Mouse (Mus musculus): ENCODE results near the gene Gm10799. TPM values are rescaled to one million over a fixed set of nuclear protein-coding genes. Genes with fewer than 3 reads are reported as not detected.

Gene Gm10799
- not detected for polyA plus RNA-seq (2014; fragmentation: Illumina TruSeq; extraction: RNeasy Lipid Tissue Mini Kit (QIAGEN cat#74804); ENCODE audit: low read depth, low replicate concordance)

DNA sequence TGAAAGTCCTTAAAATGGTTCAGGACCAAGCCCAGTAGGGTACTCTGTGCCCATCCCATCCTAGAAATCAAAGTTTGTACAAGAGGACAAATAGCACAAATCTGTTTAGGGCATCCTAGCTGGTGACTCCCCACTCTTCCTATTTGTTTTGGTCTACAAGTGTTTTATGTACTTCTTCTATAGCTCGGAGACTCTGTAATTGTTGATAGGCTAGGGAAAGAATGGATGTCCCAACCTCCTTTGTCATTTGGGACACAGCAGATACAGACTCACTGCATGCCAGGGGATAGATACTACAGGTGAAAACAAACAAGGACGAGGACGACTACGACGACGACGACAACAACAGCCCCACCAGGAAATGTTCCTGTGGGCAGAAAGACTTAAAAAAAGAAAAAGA is at the start of gene Gm10799:
Gene Gm10799 (minus strand): TSS at position 101 of the 400 bp plus-strand sequence.

DNA sequence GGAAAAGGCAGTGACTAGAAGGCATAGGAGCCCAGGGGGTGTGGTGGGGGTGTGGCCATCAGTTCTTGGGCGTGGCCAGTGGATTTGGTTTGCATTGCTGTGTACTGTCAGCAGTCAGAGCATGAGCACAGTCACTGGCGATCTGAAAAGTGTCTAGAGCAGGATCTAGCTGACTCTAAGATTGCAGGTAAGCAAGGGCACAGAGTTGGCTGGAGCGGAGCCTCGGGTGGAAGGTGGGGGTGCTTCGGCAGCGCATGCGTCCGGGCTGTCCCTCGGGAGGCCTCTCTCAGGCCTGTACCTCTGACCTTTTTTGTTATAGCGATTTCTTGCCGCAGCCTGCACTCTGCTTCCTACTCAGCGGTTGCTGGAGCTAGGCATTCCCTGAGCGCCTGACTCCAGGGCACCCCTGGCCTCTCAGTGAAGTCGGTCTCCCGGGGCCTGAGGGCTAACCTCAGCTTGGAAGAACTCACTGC is 27.4 kb upstream of the Gm10799 start, which contains the start of gene Cd59a:
Gene Cd59a (plus strand): TSS at position 61 of the 473 bp plus-strand sequence.

GRCm38 (mm10) chr2:104069704-104070185 is 1.4 kb upstream of the Gm10799 start, which contains the start of gene Cd59b:
Cd59b (plus strand) TSS chr2:104069849.

DNA sequence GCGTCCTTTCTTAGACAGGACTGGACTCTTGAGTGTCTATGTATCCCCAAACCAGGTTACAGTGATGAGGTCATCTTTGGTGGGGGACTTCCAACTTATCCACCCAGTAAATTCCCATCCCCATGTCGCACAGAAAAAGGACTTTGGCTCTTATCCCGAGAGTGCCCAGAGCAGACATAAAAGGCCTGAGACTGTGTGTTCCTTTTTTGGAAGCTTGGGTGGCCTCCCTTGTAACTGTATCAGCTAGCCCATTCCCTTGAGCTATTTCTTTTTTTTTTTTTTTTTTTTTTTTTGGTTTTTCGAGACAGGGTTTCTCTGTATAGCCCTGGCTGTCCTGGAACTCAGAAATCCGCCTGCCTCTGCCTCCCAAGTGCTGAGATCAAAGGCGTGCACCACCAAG is 2.8 kb downstream of the Gm10799 start, which contains the start of gene Gm10912:
Gene Gm10912 (plus strand): TSS at position 301 of the 400 bp plus-strand sequence.

DNA sequence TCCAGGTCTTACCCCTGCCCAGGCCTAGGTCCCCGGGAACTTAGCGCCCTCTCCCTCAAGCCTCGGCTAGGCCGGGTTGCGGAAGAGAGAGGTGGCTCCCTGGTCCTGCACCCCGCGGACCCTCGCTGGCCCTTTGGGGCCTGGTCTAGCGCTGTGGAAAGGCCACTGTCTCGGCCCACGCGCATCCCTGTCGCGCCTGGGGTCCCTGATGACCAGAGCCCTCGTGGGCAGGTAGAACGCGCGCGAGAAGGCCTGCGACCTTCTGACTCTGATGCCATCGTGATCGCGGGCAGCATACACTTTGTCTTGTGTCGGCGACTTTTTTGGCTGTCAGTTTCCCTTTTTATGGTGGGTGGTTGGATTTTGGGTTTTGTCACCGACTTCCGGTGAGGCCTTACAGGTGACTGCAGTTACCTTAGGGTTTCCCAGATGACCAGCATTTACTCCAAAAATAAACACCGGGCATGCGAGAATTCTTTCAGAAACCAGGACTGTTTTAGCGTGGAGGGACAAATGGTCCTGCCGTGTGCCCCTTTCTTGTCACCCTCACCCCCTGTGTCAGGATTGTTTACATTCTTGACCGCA is 40.1 kb downstream of the Gm10799 start, which contains the start of gene 4931422A03Rik:
Gene 4931422A03Rik (minus strand): TSS at position 223 of the 585 bp plus-strand sequence.

DNA sequence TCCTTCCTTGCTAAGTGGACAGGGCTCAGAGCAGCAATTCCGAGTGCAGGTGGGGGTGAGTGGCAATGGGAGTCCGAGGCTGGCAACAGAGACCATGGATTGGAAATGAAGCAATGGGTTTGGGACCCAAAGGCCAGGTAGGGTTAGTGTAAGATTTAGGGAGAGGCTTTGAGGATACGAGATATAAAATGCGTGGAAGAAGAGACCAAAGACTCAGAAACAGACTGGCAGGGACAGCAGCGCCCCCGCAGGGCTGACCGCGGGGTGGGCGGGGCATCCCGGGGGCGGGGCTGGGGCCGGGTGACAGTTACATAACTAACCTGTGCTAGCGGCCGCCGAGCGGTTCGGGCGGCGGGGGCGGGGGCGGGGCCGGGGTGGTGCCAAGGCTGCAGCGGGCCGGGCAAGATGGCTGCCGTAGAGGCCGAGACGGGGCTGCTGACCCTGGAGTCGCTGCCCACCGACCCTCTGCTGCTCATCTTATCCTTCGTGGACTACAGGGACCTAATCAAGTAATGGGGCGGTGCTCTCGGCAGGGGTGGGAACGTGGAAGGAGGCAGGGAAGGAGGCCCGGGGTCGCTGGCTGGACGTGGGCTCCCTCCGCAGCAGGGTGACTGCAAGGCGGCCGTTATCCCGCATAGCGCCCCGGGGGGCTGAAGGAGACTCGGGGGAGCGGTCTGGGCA is 40.8 kb downstream of the Gm10799 start, which contains the start of gene Fbxo3:
Gene Fbxo3 (plus strand): TSS at position 264 of the 681 bp plus-strand sequence.

Other genes starting within 250 kb of the Gm10799 start
- gene Lmo2, start 110.6 kb downstream of the Gm10799 start, polyA plus RNA-seq (2014; fragmentation: Illumina TruSeq; extraction: RNeasy Lipid Tissue Mini Kit (QIAGEN cat#74804); ENCODE audit: low read depth, low replicate concordance) = 5.4 TPM
- 97.1 TPM for gene Fbxo3, start 40.8 kb downstream of the Gm10799 start, polyA plus RNA-seq (2014; fragmentation: Illumina TruSeq; extraction: RNeasy Lipid Tissue Mini Kit (QIAGEN cat#74804); ENCODE audit: low read depth, low replicate concordance)
- 11.6 TPM for gene 4931422A03Rik, start 40.2 kb downstream of the Gm10799 start, polyA plus RNA-seq (2014; fragmentation: Illumina TruSeq; extraction: RNeasy Lipid Tissue Mini Kit (QIAGEN cat#74804); ENCODE audit: low read depth, low replicate concordance)
- 0.20 TPM for gene Gm10912, start 2.7 kb downstream of the Gm10799 start, polyA plus RNA-seq (2014; fragmentation: Illumina TruSeq; extraction: RNeasy Lipid Tissue Mini Kit (QIAGEN cat#74804); ENCODE audit: low read depth, low replicate concordance)
- 46.2 TPM for gene Cd59b, start 1.3 kb upstream of the Gm10799 start, polyA plus RNA-seq (2014; fragmentation: Illumina TruSeq; extraction: RNeasy Lipid Tissue Mini Kit (QIAGEN cat#74804); ENCODE audit: low read depth, low replicate concordance)
- gene Cd59a, start 27.3 kb upstream of the Gm10799 start, polyA plus RNA-seq (2014; fragmentation: Illumina TruSeq; extraction: RNeasy Lipid Tissue Mini Kit (QIAGEN cat#74804); ENCODE audit: low read depth, low replicate concordance) = 36.0 TPM
- gene A930018P22Rik, start 54.2 kb upstream of the Gm10799 start, polyA plus RNA-seq (2014; fragmentation: Illumina TruSeq; extraction: RNeasy Lipid Tissue Mini Kit (QIAGEN cat#74804); ENCODE audit: low read depth, low replicate concordance) = 0.94 TPM

Measured in testis, adult 10 weeks (tissue).